Mouse (Mus musculus) liver, postnatal 0 days (tissue): ENCODE measurements around the gene Neurl2. TPM values are rescaled to one million over a fixed set of nuclear protein-coding genes. Genes with fewer than 3 reads are reported as not detected.
A peak's percentile ranks its signal among the peaks of the same experiment; 100 is the strongest.

Experiments used
- ATAC-seq: fragments of 200-750 bp; cut with Nextera tagmentation; 2 replicates; pipeline ENCODE4 v1.8.0; 2017; ENCODE audit warnings: mild to moderate bottlenecking, moderate library complexity
- DNase-seq: peaks from one replicate; pipeline ENCODE4 v3.0.0-alpha.2; 2016
- H3K27ac ChIP-seq: fragments of 300-500 bp; sonication (generic); 2 replicates; pipeline ENCODE4 v1.5.1; 2014; ENCODE audit warnings: antibody characterized with exemption, moderate library complexity, mild to moderate bottlenecking, low read depth
- H3K27me3 ChIP-seq: fragments of 300-500 bp; sonication (generic); 2 replicates; pipeline ENCODE4 v1.6.1; 2014; ENCODE audit warnings: low read length, control low read depth, mixed read lengths; ENCODE audit not compliant: insufficient read depth
- H3K36me3 ChIP-seq: fragments of 300-500 bp; sonication (generic); replicated peaks from 2 replicates; pipeline ENCODE4 v1.6.1; 2014; ENCODE audit warnings: mild to moderate bottlenecking, control low read depth, low read length, moderate library complexity, mixed read lengths; ENCODE audit not compliant: insufficient read depth
- H3K4me1 ChIP-seq: fragments of 300-500 bp; sonication (generic); 2 replicates; pipeline ENCODE4 v1.6.1; 2014; ENCODE audit warnings: antibody characterized with exemption, mild to moderate bottlenecking, control low read depth; ENCODE audit not compliant: insufficient read depth
- H3K4me2 ChIP-seq: fragments of 300-500 bp; sonication (generic); 2 replicates; pipeline ENCODE4 v1.6.1; 2014; ENCODE audit warnings: low read depth, mild to moderate bottlenecking, low read length, moderate library complexity, mixed read lengths
- H3K4me3 ChIP-seq: fragments of 300-500 bp; sonication (generic); 2 replicates; pipeline ENCODE4 v1.5.1; 2014; ENCODE audit warnings: low read depth, low read length
- H3K9ac ChIP-seq: fragments of 300-500 bp; sonication (generic); replicated peaks from 2 replicates; pipeline ENCODE4 v1.6.1; 2014; ENCODE audit warnings: mild to moderate bottlenecking, moderate library complexity
- H3K9me3 ChIP-seq: fragments of 300-500 bp; sonication (generic); 2 replicates; pipeline ENCODE4 v1.6.1; 2016; ENCODE audit warnings: mild to moderate bottlenecking, control low read depth, low read length, mixed read lengths
- CTCF ChIP-seq: sonication (generic); IDR thresholded peaks from 2 replicates; pipeline ENCODE4 v1.5.1; 2016; ENCODE audit warnings: antibody characterized with exemption, low read depth
- EP300 ChIP-seq: IDR thresholded peaks from 2 replicates; pipeline ENCODE4 v1.6.1; 2016; ENCODE audit warnings: antibody characterized with exemption, low read depth, mild to moderate bottlenecking
- WGBS: fragments of 180-500 bp; shearing (Covaris S2); extraction: QIAGEN DNeasy Blood & Tissue Kit; methylation state at CpG from one replicate; pipeline ENCODE4 v1.1.7; 2014; ENCODE audit not compliant: insufficient replicate concordance; 5-methylcytosine and 5-hydroxymethylcytosine counted together
- polyA plus RNA-seq: library from polyadenylated mRNA; unstranded; fragments of >200 nt; fragmentation: Nextera tagmentation; extraction: Ambion mirVana; gene quantifications from 2 replicates; pipeline ENCODE4 v1.2.1, GENCODE M21; 2015

Neurl2 gene
- polyA plus RNA-seq, 1 experiment from 2014 or later = 2.5 TPM

GRCm38 (mm10) chr2:164823181-164823585, 10.1 kb downstream of the Neurl2 start:
- H3K27me3 ChIP-seq = no peaks in the 10 kb centered on the region

GRCm38 (mm10) chr2:164822636-164823165, 10.6 kb downstream of the Neurl2 start, which contains the start of gene Zswim1:
TSS of gene Zswim1 (plus strand) at chr2:164822686.
- ATAC-seq (peak; percentile 100), DNase-seq (peak; percentile 99)
- peaks cover 13% of the 10 kb centered on the region for H3K4me1 ChIP-seq
- H3K9me3 ChIP-seq = no peaks in the 10 kb centered on the region
- H3K4me2 ChIP-seq = peak within 1 kb of the TSS; percentile 91
- H3K36me3 ChIP-seq = peaks cover 27% of the 10 kb centered on the region; the same call in 1 of the 2 replicates
- peak within 1 kb of the TSS; percentile 84 for H3K27ac ChIP-seq
- no peaks in the 10 kb centered on the region for H3K27me3 ChIP-seq
- peak within 1 kb of the TSS; percentile 74 for H3K9ac ChIP-seq
- TF ChIP-seq CTCF = 0 out of 2 replicates have a peak, but pooled peaks have one; percentile 6
- no peak for TF ChIP-seq EP300
- WGBS = 1% methylated on average over 32 of the region's 32 CpGs
- peak within 1 kb of the TSS; percentile 75 for H3K4me3 ChIP-seq

More at GRCm38 (mm10) chr2:164823181-164823585, 10.1 kb downstream of the Neurl2 start:
- peak overlapping the region; percentile 74 for H3K9ac ChIP-seq
- 1% methylated on average over 10 of the region's 10 CpGs for WGBS
- peaks cover 12% of the 10 kb centered on the region for H3K4me1 ChIP-seq
- no peaks in the 10 kb centered on the region for H3K9me3 ChIP-seq
- H3K27ac ChIP-seq = peak overlapping the region; percentile 84
- H3K36me3 ChIP-seq = peaks cover 29% of the 10 kb centered on the region; the same call in 1 of the 2 replicates
- peak overlapping the region; percentile 75 for H3K4me3 ChIP-seq
- TF ChIP-seq EP300 = no peak
- TF ChIP-seq CTCF = 0 out of 2 replicates have a peak, but pooled peaks have one; percentile 21
- H3K4me2 ChIP-seq = peak overlapping the region; percentile 91
- ATAC-seq (peak; percentile 71), DNase-seq (peak; percentile 49)

GRCm38 (mm10) chr2:164821060-164821459, 12.2 kb downstream of the Neurl2 start:
- no peak overlapping the region for H3K4me3 ChIP-seq
- no peaks in the 10 kb centered on the region for H3K9me3 ChIP-seq
- no peak for DNase-seq
- H3K4me2 ChIP-seq = no peak overlapping the region
- TF ChIP-seq CTCF (no peak), EP300 (no peak)
- H3K9ac ChIP-seq = no peak overlapping the region
- no peak overlapping the region for H3K27ac ChIP-seq
- peaks cover 21% of the 10 kb centered on the region; the same call in 1 of the 2 replicates for H3K36me3 ChIP-seq
- H3K27me3 ChIP-seq = no peaks in the 10 kb centered on the region
- no peak for ATAC-seq
- 83% methylated on average over 6 of the region's 6 CpGs for WGBS
- H3K4me1 ChIP-seq = peaks cover 14% of the 10 kb centered on the region

GRCm38 (mm10) chr2:164817703-164818102, 15.6 kb downstream of the Neurl2 start:
- peaks cover 12% of the 10 kb centered on the region for H3K36me3 ChIP-seq
- ATAC-seq (no peak), DNase-seq (no peak)
- TF ChIP-seq CTCF = no peak
- no peak for TF ChIP-seq EP300
- H3K4me2 ChIP-seq = no peak overlapping the region
- no peak overlapping the region for H3K4me3 ChIP-seq
- no peak overlapping the region for H3K9ac ChIP-seq
- peaks cover 8% of the 10 kb centered on the region for H3K4me1 ChIP-seq
- H3K27ac ChIP-seq = no peak overlapping the region
- no peaks in the 10 kb centered on the region for H3K27me3 ChIP-seq
- WGBS = 82% methylated on average over 5 of the region's 5 CpGs
- no peaks in the 10 kb centered on the region for H3K9me3 ChIP-seq

GRCm38 (mm10) chr2:164817206-164817605, 16.1 kb downstream of the Neurl2 start:
- H3K27ac ChIP-seq = no peak overlapping the region
- no peak for ATAC-seq
- H3K4me2 ChIP-seq = no peak overlapping the region
- no peak overlapping the region for H3K9ac ChIP-seq
- H3K27me3 ChIP-seq = no peaks in the 10 kb centered on the region
- TF ChIP-seq CTCF (no peak), EP300 (no peak)
- H3K4me1 ChIP-seq = peaks cover 5% of the 10 kb centered on the region
- no peak for DNase-seq
- peaks cover 17% of the 10 kb centered on the region for H3K36me3 ChIP-seq
- no peaks in the 10 kb centered on the region for H3K9me3 ChIP-seq
- no peak overlapping the region for H3K4me3 ChIP-seq
- WGBS = 81% methylated on average over 6 of the region's 6 CpGs

- no peak overlapping the region for H3K9ac ChIP-seq
- no peaks in the 10 kb centered on the region for H3K9me3 ChIP-seq
- 62% methylated on average over 8 of the region's 8 CpGs for WGBS
- H3K36me3 ChIP-seq = peaks cover 10% of the 10 kb centered on the region
- H3K27me3 ChIP-seq = no peaks in the 10 kb centered on the region
- no peak for TF ChIP-seq CTCF
- TF ChIP-seq EP300 = peak; percentile 69
- DNase-seq (peak; percentile 27), ATAC-seq (peak; percentile 83)
- peak overlapping the region; percentile 4; the same call in 1 of the 2 replicates for H3K4me2 ChIP-seq
- H3K27ac ChIP-seq = peak overlapping the region; percentile 67; the same call in 1 of the 2 replicates
- H3K4me3 ChIP-seq = no peak overlapping the region
- H3K4me1 ChIP-seq = peaks cover 3% of the 10 kb centered on the region; the same call in 1 of the 2 replicates
These were observed 17.4 kb downstream of the Neurl2 start for GRCm38 (mm10) chr2:164815821-164816220.
